Mouse (Mus musculus) thymus, postnatal 10 days (tissue): Measurements from ENCODE around the gene Gm45234.
"Not testable (repeated sequence)": the region's sequence is repeated elsewhere in the genome, so short reads cannot be mapped to it uniquely, and the experiment has no call there.

Experiments
- DNase-seq, 2 experiments: peaks; one replicate each; pipeline ENCODE4 v3.0.0; 2021; ENCODE audit warnings: low spot score in 2 of 2

The Gm45234 gene

DNA sequence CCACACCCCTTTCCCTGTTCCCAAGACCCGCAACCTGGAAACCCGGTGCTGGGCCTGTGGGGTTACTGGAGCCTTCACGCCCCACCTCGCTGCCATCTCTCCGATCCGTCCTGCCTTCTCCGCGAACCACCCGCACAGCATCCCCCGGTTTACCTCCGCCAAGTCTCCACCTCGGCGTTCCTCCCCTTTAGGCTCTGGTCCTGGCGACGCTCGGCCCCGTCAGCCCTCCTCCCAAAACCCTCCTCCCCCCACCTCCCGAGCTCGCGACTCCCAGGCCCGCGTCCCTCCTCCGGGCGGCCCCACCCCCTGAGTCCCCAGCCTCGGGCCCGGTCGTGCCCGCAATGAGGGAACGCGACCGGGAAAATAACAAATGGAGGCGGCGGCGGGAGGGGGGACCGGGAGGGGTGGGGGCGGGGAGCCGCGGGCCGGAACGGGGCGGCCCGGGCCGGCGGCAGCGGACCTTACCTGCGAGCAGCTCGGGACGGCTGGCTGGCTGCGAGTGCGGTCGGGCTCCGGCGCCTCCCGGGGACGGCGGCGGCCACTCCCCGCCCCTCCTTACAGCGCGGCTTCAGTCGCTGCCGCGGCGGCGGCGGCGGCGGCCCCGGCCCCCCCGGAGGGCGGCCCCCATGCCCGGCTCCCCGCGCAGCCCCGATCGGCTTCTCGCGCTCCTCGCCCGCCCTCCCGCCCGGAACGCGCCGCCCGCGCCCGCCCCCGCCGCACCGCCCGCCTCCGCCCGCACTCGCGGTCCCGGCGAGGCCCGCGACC is at the start of gene Gm45234, which contains the start of gene Atn1:
Gm45234 (minus strand) TSS at position 191 of the 765 bp plus-strand sequence.
Atn1 (minus strand) TSS at position 694 of the 765 bp plus-strand sequence.
- no peak for DNase-seq

DNA sequence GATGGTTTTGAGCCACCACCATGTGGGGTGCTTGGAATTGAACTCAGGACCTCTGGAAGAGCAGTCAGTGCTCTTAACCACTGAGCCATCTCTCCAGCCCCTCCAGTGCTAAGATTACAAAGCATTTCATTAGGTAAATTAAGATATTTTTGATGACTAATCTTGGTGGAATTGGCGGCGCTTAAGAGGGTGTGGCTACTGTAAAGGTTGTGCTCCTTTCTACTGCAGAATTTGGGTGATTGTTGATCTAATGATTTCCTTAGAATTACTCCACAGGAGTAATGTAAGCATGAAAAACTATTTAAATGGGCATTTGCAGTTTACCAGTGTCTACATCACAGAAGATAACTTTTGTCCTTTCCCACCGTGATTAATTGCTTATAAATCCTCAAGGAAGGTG is 48.5 kb upstream of the Gm45234 start:
- DNase-seq, result no peak

- DNase-seq, result not testable (repeated sequence)
Measured at GRCm38 (mm10) chr6:124803691-124804090, 47.9 kb upstream of the Gm45234 start.

DNA sequence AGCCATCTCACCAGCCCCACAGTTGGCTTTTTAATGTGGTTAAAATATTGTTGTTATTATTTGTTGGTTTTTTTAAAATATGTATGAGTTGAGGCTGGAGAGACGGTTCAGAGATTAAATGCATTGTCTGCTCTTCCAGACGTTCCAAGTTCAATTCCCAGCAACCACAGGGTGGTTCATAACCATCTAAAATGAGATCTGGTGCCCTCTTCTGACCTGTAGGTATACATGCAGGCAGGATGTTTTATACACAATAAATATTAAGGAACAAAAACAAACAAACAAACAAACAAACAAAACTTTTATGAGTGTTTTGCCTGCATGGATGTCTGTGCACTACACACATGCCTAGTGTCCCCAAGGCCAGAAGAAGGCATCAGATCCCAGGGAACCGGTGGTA is 47.2 kb upstream of the Gm45234 start:
- DNase-seq, result no peak

DNA sequence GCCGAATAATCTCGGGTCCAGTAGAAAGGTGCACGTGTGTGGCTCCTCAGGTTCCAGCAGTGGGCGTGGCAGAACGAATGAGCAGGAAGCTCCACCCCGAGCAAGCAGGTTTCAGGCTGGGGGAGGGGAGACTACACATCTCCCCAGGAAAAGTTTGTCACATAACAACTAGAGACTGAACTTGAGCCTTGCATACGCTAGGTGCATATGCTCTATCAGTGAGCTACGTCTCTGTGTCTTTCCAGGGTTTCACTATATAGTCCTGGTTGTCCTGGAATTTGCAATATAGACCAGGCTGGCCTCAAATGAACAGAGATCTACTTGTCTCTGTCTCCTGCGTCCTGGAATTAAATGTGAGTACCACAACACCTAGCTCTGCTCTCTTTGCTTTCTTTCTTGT is 46.6 kb upstream of the Gm45234 start:
- DNase-seq, result not testable (repeated sequence)

DNA sequence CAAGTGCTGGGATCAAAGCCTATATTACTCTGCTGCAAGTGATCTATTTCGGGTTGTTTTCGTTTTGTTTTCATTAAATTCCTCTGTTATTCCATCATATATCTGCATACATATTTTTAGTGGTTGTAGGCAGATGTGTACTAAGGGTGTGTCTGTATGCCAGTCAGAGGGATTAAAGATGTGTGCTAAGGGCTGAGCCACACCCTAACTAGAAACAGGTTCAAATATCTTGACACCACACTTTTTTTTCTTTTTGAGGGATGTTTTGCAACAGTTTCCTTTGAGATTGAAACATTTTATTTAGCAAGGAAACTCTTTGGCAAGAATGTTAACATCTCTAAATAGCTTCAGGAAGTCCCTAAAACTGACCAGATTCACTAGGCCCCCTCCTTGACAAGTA is 40.4 kb upstream of the Gm45234 start:
- DNase-seq, result no peak

- no peak for DNase-seq
Measured at GRCm38 (mm10) chr6:124795781-124796180, 40.0 kb upstream of the Gm45234 start.

DNA sequence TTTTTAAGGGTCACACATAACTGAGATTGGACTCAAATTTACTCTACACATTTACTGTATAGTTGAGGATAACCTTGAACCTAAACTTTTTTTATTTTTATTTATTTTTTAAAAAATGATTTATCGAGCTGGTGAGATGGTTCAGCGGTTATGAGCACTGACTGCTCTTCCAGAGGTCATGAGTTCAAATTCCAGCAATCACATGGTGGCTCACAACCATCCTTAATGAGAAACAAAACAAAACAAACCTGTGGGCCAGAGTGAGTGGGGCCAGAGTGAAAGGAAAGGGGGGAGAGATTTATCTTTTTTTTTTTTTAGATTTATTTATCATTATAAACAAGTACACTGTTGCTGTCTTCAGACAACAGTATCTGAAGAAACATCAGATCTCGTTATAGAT is 36.1 kb upstream of the Gm45234 start:
- no peak for DNase-seq

DNA sequence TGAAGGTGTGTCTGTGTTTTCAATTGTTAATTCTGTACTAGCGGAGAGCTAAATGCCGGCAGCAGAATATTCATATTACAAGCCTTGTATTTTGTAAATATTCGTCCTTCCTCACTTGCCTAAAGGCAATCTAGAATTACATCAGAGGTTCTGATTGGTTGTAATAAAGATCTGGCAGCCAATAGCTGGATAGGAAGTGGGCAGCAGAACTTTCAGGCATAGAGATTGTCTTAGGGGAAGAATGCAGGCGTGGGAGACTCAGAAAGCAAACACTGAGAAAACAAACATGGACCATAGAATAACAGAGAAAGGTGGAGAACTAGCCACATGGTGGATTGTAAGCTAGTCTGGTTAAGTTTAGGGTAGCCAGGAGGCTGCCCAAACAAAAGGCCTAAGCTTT is 34.3 kb upstream of the Gm45234 start:
- DNase-seq, result no peak

DNA sequence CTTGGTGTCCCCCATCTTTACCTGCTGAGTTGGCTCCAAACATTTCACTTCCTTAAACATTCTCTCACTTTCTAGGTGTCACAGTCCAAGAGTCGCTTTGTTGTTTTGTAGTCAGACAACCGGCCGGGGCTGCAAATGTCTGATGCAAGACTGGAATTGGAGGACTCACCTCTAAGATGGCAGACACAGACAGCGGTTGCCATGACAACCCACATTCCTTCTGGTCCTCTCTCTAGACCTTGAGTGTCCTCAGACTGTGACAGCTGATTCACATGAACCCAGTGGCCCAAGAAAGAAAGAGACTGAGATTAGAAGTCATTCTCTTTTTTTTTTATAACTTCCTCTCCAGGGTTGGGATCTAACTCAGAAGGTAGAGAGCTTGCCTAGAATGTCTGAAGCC is 33.7 kb upstream of the Gm45234 start:
- DNase-seq, result no peak

GRCm38 (mm10) chr6:124787722-124788121 is 31.9 kb upstream of the Gm45234 start:
- DNase-seq, result no peak

DNA sequence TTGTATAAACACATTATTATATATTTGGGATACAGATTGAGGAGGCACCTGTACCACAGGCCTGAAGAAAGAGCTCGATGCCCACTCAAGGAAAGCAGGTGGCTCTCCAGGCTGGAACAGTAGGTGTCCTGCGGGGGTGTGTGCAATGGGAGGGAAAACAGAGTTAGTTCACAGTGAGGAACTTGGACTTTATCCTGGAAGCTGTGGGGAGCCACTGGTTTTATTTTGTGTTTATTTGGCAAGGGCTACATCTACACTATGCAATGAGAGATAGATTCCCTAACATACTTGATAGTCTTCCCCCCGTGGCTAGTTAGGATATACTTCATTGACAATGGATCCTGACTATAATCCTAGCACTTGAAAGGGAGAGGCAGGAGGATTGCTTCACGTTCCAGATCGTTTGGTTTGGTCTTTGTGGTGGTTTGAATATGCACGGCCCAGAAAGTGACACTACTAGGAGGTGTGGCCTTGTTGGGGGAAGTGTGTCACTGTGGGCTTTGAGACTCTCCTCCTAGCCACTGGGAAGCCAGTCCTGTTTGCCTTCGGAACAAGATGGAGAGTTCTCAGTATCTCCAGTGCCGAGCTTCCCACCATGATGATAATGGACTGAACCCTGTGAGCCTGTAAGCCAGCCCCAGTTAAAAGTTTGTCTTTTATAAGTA is 31.1 kb upstream of the Gm45234 start:
- DNase-seq, result no peak

DNA sequence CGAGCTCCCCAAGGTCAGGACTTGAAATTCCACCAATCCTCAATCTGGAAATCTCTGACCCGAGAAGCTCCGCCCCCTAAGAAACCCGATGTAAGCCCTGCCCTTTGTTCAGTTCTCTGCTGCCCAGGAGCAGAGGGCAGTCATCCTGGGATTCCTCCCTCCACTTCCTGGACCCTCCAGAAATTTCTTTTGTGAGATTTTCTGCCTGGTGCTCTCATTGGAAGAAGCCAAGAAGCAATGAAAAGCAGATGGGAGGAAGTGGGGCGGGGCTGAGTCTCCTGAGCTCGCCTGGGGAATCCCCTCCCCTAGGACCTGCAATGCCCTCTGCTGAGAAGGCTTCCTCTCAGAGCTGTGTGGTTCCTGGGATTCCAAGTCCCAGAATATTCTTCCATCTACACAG is 26.6 kb upstream of the Gm45234 start:
- DNase-seq, result peak; percentile 33 to 47

DNA sequence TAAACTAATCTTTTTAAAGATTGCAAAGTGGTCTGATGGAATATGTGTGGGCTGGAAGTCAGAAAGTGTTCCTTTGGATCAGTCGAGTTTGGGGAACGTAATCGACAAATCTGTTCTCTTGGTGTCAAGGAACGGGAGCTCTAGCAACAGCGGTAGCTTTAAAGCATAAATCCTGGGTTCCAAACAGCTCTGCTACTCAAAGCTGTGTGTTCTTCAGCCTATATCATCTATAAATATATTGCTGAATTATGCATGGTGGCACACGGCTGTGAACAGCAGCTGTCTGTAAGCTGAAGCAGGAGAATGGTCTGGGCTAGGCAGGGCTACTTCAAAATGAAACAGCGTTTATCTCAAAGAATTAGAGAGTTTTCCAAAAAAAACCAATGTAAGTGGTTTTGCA is 25.1 kb upstream of the Gm45234 start:
- DNase-seq, result no peak

DNA sequence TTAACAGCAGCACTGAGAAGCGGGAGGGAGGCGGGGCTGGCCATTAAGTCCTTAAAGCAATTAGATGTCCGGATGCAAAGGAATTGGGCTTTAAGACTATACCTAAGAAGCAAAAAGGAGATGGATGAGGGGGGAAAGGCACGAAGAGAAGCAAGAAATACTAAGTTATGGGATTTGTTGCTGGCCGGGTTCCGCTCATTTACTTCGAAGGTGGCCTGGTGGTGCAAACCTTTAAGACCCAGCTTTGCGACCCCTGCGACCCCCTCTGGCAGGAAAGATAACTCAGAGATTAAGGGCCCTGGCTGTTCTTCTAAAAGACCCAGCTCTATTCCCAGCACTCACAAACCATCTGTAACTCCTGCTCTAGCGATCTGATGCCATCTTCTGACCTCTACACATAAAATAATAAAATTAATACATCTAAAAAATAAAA is 24.2 kb upstream of the Gm45234 start:
- DNase-seq, result no peak

DNA sequence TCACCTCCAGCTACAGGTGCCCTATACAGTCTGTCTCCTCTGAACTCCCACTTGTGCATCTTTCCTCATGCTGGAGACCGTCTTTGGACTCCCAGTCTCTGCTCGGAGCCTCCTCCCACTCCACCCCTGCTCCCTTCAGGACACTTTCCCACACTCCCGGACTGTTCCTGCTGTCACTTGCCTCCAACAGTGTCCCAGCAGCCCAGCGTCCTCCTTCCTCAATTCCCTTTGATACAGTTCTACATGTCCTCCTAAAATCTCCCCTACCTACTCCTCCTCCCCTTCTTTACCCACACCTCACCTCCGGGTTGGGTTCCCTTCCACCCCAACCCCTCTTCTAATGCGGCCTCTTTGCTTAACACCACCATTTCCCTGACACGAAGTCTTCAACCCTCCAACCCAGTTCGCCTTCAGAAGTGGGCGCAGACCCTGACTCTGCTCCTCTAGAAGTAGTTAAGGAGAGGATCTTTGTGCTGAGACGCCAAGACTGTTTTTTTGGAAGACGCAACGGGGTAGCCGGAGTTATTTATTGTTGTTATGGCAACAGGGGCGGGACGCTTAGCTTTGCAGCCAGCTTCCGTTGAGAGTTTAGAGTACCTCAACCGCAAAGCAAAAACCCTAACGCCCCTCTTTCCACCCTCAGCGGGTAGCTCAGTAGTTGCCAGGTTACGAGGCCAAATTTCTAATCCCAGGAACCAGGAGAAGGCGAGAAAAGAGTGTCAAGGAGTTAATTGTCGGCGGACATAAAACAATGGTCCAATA is 23.6 kb upstream of the Gm45234 start, which contains the start of gene Lrrc23:
Lrrc23 (minus strand) TSS at position 506 of the 762 bp plus-strand sequence.
- DNase-seq, result peak; percentile 71

DNA sequence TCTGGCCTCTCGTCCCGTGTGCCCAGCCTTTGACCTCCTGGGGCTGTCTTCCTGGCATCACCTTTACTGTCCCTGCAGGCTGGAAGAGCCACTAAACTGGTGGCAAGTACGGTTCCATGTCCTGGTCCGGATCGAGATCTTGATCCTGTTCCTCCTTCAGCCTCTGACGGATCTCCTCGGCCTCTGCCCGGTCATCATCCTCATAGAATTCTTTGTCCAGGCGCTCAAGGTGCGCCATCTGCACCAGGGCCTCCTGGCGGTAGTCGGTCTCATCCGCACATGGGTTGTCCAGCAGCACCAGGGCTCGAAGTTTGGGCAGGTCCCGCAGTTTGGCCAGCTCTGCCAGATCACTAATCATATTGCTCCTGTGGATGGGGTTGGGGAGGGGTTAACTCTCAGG is 14.7 kb upstream of the Gm45234 start:
- DNase-seq, result no peak

DNA sequence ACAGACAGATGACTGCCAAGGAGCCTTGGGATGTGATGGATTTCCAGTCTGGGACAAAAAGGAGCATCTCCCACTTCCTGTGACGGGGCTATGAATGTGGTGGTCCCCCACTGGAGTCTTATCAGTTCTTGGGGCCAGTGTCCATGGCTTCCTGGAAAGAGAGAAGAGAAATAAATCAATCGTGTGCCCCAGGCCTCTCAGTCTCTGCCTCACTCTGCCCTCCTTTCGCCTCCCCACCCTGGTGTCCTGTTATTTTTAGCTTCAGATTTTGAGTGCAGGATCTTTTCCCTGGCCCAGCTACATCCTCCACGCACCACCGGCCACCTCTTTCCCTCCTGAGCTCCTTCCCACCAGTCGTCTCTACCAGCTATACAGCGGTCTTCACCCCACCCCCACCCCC is 14.2 kb upstream of the Gm45234 start:
- DNase-seq, result no peak

DNA sequence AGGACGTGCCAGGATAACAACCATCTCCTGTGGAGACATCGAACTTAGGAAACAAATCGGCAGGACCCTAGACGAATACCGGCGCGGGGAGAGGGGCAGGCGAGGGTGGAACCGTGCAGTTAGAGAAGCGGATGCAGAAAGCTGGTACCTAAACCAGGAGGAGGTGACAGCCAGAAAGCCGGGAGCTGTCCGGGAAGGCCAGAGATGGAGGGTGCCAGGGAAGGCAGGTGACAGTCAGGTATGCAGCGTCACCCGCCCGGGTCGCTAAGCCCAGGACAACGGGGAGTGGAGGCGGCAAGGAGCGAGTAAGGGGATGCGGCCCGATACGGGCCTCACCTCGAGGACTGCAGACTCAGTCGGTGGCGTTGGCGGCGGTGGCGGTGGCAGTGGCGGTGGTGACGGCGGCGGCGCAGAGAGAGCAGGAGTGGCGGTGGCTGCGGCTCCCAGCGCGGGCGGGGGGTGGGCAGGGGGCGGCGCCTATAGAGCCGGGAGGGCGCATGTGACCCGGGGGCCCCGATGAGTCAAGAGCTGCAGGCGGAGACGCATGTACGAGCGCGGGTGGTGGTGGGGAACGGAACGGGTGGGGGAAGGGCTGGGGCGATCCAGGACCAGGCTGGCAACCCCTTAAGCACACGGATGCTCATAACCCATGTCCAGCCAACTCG is 13.4 kb upstream of the Gm45234 start, which contains the start of gene Eno2:
Eno2 (minus strand) TSS at position 573 of the 665 bp plus-strand sequence.
- DNase-seq, result peak; percentile 60 to 67

DNA sequence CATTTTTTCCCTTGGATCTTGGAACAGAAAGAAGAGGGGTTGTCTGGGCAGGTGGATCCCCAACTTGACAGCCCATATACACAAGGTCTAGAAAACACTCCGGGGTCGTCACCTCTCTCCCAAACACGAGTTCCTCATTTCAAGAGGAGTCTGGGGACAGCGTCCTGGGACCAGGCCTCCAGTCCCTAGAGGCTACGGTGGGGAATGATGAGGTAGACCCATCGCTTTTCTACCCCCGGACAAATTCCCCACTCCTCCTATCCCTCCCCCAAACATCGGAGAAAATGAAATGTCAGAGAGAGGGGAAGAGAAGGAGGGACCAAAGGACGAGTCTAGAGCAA is 12.9 kb upstream of the Gm45234 start:
- DNase-seq, result no peak

- no peak for DNase-seq
Measured at GRCm38 (mm10) chr6:124767920-124768703, 12.3 kb upstream of the Gm45234 start.
